Mouse (Mus musculus) erythroblast, embryonic 14.5 days (primary cell): ENCODE data around the gene Tnni3. TPM values are rescaled to one million over a fixed set of nuclear protein-coding genes. Genes with fewer than 3 reads are reported as not detected.

Experiments
- H3K27me3 ChIP-seq: 2 replicates; pipeline ENCODE4 v1.6.1; 2012; ENCODE audit warnings: inconsistent platforms; ENCODE audit not compliant: control insufficient read depth
- H3K36me3 ChIP-seq: 2 replicates; pipeline ENCODE4 v1.6.1; 2012; ENCODE audit warnings: mild to moderate bottlenecking, inconsistent platforms; ENCODE audit not compliant: control insufficient read depth
- H3K4me1 ChIP-seq: 2 replicates; pipeline ENCODE4 v1.6.1; 2012; ENCODE audit warnings: inconsistent platforms; ENCODE audit not compliant: control insufficient read depth
- H3K4me3 ChIP-seq: replicated peaks from 2 replicates; pipeline ENCODE3; 2012; ENCODE audit warnings: moderate library complexity, mild to moderate bottlenecking, inconsistent platforms
- H3K9me3 ChIP-seq: 2 replicates; pipeline ENCODE4 v1.6.1; 2012; ENCODE audit warnings: low read length, inconsistent platforms, mixed read lengths; ENCODE audit not compliant: control insufficient read depth
- GATA1 ChIP-seq: IDR thresholded peaks from 2 replicates; pipeline ENCODE4 v1.6.1; 2012; ENCODE audit warnings: low read length, inconsistent platforms, mixed read lengths
- TAL1 ChIP-seq: IDR thresholded peaks from 3 replicates; pipeline ENCODE4 v1.6.1; 2012; ENCODE audit warnings: low read length, inconsistent platforms, mixed read lengths
- polyA plus RNA-seq: library from polyadenylated mRNA; stranded (reverse); fragments of >175 nt; gene quantifications from 2 replicates; pipeline ENCODE4 v1.2.3, GENCODE M21; 2012

Tnni3 gene
- polyA plus RNA-seq, 1 experiment = not detected

DNA sequence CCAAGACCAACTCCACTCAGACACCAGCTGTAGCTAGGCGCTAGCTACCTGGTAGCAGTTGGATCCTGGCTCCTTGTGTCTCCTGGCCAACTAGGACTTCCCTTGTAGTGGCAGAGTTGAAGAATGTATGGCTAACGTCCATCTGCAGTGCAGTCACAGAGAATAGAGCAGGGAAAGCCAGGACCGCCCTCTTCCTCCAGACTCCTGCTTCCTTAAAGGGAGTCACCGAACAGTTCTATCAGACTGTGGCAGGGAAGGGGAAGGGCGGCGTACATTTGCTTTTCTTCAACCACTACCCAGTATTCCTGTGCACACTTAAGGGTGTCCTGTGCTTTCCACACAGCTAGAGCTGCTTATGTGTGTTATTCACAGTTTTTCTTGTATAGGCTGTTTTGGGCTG lies 32.7 kb downstream of the Tnni3 start:
- TF ChIP-seq GATA1 (no peak), TAL1 (no peak)
- Histone ChIP-seq H3K9me3 (no peaks in the 10 kb centered on the region), H3K27me3 (no peaks in the 10 kb centered on the region), H3K4me3 (no peak overlapping the region), H3K4me1 (peaks cover 42% of the 10 kb centered on the region), H3K36me3 (peaks cover 98% of the 10 kb centered on the region)

- no peak for TF ChIP-seq TAL1
- TF ChIP-seq GATA1 = no peak
- Histone ChIP-seq H3K4me3 (no peak overlapping the region), H3K36me3 (peaks cover 66% of the 10 kb centered on the region), H3K4me1 (no peaks in the 10 kb centered on the region; the same call in 1 of the 2 replicates), H3K9me3 (no peaks in the 10 kb centered on the region), H3K27me3 (peaks cover 27% of the 10 kb centered on the region)
These were observed 41.7 kb downstream of the Tnni3 start for GRCm38 (mm10) chr7:4482281-4482680.

- Histone ChIP-seq H3K36me3 (peaks cover 40% of the 10 kb centered on the region), H3K4me1 (no peaks in the 10 kb centered on the region; the same call in 1 of the 2 replicates), H3K9me3 (no peaks in the 10 kb centered on the region), H3K27me3 (peaks cover 51% of the 10 kb centered on the region), H3K4me3 (no peak overlapping the region)
- TF ChIP-seq GATA1 = no peak
These were observed 44.4 kb downstream of the Tnni3 start for GRCm38 (mm10) chr7:4479674-4480073.

- Histone ChIP-seq H3K4me3 (peak overlapping the region; percentile 33), H3K9me3 (no peaks in the 10 kb centered on the region), H3K27me3 (peaks cover 59% of the 10 kb centered on the region), H3K36me3 (peaks cover 32% of the 10 kb centered on the region), H3K4me1 (no peaks in the 10 kb centered on the region; the same call in 1 of the 2 replicates)
- TF ChIP-seq GATA1 (no peak), TAL1 (no peak)
These were observed 45.2 kb downstream of the Tnni3 start for GRCm38 (mm10) chr7:4478796-4479291.

DNA sequence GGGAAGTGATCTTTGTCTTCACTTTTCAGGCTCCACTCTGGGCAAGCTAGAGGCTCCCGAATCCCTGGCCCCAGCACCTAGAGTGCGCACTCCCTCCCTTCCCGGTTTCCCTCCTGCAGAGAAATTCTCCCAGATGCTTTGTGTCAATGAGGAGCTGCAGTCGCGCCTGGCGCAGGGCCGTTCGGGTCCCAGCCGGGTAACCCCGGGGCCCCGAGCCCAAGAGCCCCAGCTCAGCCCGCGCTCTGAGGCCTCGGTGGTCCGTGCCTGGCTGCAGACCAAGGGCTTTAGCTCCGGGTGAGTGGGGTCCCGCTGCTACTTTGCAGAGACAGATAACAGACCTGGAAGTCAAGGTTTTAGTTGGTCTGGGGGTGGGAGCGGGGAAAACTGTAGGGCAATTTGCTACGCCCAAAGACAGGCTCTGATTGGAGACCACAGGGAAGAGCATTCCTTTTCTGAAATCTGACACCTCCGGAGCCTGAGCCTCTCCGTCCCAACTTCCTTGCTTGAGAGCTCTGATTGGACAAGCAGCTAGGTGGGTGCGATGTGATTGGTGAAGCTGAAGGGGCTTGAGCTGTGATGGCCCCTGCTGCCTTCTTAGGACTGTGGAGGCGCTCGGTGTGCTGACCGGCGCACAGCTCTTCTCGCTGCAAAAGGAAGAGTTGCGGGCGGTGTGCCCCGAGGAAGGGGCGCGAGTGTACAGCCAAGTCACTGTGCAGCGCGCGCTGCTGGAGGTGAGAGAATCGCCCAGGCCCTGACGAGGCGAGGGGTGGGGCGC lies 45.8 kb downstream of the Tnni3 start:
- peak overlapping the region; percentile 33 for H3K4me3 ChIP-seq
- H3K27me3 ChIP-seq = peaks cover 65% of the 10 kb centered on the region
- TF ChIP-seq TAL1 (no peak), GATA1 (no peak)
- no peaks in the 10 kb centered on the region for H3K9me3 ChIP-seq
- no peaks in the 10 kb centered on the region; the same call in 1 of the 2 replicates for H3K4me1 ChIP-seq
- H3K36me3 ChIP-seq = peaks cover 26% of the 10 kb centered on the region

DNA sequence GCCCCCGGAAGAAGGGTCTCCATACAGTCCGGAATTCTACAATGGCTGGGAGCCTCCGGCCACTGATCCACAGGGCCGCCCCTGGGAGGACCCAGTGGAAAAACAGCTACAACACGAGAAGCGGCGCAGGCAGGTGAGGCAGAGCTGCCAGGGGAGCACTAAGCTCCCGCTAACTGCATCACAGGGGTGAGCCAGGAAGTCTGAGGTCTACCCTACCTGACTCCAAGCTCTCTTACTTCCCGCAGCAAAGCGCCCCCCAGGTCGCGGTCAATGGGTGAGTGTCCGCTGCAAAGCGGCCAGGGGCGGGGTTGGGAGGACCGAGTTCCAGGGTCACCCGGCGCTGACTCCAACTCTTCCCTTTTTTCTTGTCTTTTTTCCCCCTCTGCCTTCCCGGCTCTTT lies 50.1 kb downstream of the Tnni3 start:
- TF ChIP-seq GATA1 (no peak), TAL1 (no peak)
- Histone ChIP-seq H3K4me3 (no peak overlapping the region), H3K27me3 (peaks cover 96% of the 10 kb centered on the region), H3K36me3 (no peaks in the 10 kb centered on the region), H3K9me3 (no peaks in the 10 kb centered on the region), H3K4me1 (peaks cover 6% of the 10 kb centered on the region)

- H3K4me1 ChIP-seq = peaks cover 6% of the 10 kb centered on the region
- no peak overlapping the region for H3K4me3 ChIP-seq
- no peaks in the 10 kb centered on the region for H3K9me3 ChIP-seq
- peaks cover 73% of the 10 kb centered on the region for H3K27me3 ChIP-seq
- no peaks in the 10 kb centered on the region for H3K36me3 ChIP-seq
- TF ChIP-seq GATA1 (no peak), TAL1 (no peak)
These were observed 52.9 kb downstream of the Tnni3 start for GRCm38 (mm10) chr7:4471179-4471555.

GRCm38 (mm10) chr7:4470275-4471178 lies 53.5 kb downstream of the Tnni3 start:
- Histone ChIP-seq H3K9me3 (no peaks in the 10 kb centered on the region), H3K4me3 (no peak overlapping the region), H3K36me3 (no peaks in the 10 kb centered on the region), H3K4me1 (peaks cover 6% of the 10 kb centered on the region), H3K27me3 (peaks cover 70% of the 10 kb centered on the region)
- TF ChIP-seq GATA1 = no peak
- no peak for TF ChIP-seq TAL1

Other genes with a start within 250 kb of the Tnni3 start
- not detected in 2 replicates for gene Ncr1, start 186.5 kb downstream of the Tnni3 start, polyA plus RNA-seq
- 0.05 TPM in 1 of 2 replicates, not detected in the other for gene Gp6, start 126.5 kb downstream of the Tnni3 start, polyA plus RNA-seq
- 0.02 TPM in 1 of 2 replicates, not detected in the other for gene Rdh13, start 78.6 kb downstream of the Tnni3 start, polyA plus RNA-seq
- gene Eps8l1, start 63.6 kb downstream of the Tnni3 start, polyA plus RNA-seq = not detected in 2 replicates
- gene Ppp1r12c, start 22.5 kb downstream of the Tnni3 start, polyA plus RNA-seq = 10.8 and 16.5 TPM in 2 replicates
- gene Tnnt1, start 7.8 kb downstream of the Tnni3 start, polyA plus RNA-seq = 0.28 TPM in 1 of 2 replicates, not detected in the other
- gene Dnaaf3, start 8.2 kb upstream of the Tnni3 start, polyA plus RNA-seq = 0.02 TPM in 2 replicates
- 0.38 and 0.50 TPM in 2 replicates for gene Syt5, start 23.3 kb upstream of the Tnni3 start, polyA plus RNA-seq
- not detected in 2 replicates for gene Ptprh, start 79.8 kb upstream of the Tnni3 start, polyA plus RNA-seq
- gene Tmem86b, start 107.2 kb upstream of the Tnni3 start, polyA plus RNA-seq = 2.3 and 2.7 TPM in 2 replicates
- 23.5 and 30.2 TPM in 2 replicates for gene Ppp6r1, start 134.8 kb upstream of the Tnni3 start, polyA plus RNA-seq
- 12.9 and 13.0 TPM in 2 replicates for gene Hspbp1, start 160.8 kb upstream of the Tnni3 start, polyA plus RNA-seq
- gene Brsk1, start 166.4 kb upstream of the Tnni3 start, polyA plus RNA-seq = 0.01 TPM in 1 of 2 replicates, not detected in the other
- not detected in 2 replicates for gene Tmem150b, start 201.0 kb upstream of the Tnni3 start, polyA plus RNA-seq
- 67.3 and 67.8 TPM in 2 replicates for gene Kmt5c, start 215.9 kb upstream of the Tnni3 start, polyA plus RNA-seq
- 25.4 and 26.4 TPM in 2 replicates for gene Cox6b2, start 228.9 kb upstream of the Tnni3 start, polyA plus RNA-seq
- gene Fam71e2, start 247.1 kb upstream of the Tnni3 start, polyA plus RNA-seq = not detected in 2 replicates